Mouse (Mus musculus) mouse trophoblast stem cell (cell line): ENCODE measurements around the gene Armh3.

Source experiments
- in situ Hi-C, 2 experiments: fragments of 300-500 bp; cut with MseI, MboI; formaldehyde crosslinking; loops; 2 replicates in 1 of 2; 3 replicates in 1 of 2; pipeline ENCODE4 v1.15.1; 2025

Armh3 gene

DNA sequence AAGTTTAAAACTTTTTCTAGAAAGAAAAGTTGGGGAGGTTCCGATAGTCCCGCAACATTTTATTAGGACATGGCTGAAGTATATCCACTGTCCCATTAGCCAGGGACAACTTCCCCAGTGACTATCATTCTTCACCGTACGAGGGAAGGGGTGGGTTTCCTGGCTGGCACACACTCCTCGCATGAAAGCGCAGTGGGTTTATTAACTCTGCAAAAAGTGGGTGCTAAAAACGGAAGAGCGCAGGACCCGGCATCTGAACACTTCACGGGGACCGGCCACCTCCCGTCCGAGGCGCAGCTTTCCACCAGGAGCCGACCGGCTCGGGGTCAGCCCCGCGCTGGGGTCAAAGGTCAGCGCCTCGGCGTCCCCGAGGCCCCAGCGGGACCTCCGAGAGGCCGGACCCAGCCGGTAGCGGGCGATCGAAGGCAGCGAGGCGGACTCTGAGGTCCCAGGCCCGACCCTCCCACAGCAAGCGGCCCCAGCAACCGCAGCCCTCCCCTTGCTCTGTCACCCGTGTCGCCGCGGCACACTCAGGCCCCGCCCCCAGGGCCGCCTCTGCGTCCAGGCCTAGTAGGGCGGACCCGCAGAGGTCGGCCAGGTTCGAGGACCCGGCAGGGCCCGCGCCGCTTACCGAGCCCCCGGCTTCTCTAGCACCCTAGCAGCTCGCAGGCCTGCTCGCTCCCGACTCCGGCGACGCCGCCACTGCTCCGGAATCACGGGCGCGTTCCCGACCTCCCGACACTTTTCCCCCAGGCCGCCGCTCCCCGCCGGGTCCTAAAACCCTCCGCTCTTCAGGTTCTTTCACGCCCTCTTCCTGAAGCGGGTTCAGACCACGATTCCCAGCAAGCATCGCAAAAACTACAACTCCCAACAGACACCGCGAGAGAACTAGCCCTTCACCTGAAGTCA, at the start of gene Armh3:
Gene Armh3, minus strand, starts transcription at position 704 of the 909 bp plus-strand sequence.
- in situ Hi-C loops: no loop called here

GRCm38 (mm10) chr19:46047426-46047825, 49.1 kb upstream of the Armh3 start:
- in situ Hi-C loops: no loop called here

GRCm38 (mm10) chr19:46046621-46047025, 48.3 kb upstream of the Armh3 start:
- in situ Hi-C loops: no loop called here

GRCm38 (mm10) chr19:46045696-46046311, 47.5 kb upstream of the Armh3 start:
- in situ Hi-C loops: no loop called here

GRCm38 (mm10) chr19:46044993-46045695, 46.9 kb upstream of the Armh3 start, which contains the start of gene Ldb1:
Gene Ldb1, minus strand, starts transcription at chr19:46045214.
- in situ Hi-C loops: no loop called here

DNA sequence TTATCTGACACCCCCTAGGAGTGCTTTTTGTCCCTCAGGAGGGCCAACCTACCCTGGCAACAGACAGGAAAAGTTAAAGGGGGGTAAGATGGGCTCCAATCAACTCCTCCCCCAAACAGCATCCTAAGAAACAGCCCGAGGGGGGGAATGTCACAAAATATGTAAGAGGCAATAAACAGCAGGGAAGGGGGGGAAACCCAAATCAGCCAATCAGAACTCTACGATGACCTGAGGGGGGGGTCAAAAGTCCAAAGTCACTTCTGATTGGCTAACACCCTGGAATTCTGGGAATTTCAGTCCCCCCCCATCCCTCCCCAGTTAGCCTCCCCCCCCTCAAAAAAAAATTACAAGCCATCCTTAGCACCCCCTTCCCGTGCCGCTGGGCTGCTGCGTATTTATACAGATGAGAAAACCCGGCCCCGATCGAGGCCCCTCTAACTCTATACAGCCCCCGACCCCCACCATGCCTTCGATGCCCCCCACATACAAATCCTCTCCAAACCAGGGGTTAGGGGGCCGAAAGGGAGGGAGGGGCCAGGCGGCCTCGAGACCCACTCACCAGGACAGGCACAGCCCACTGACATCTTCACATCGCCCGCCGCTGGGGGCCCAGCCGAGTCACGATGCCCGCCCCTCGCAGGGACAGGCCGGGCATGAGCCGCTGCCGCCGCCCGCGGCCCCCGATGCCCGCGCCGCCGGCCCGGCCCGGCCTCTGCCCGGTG, 46.1 kb upstream of the Armh3 start, which contains the start of gene Pprc1:
Gene Pprc1, plus strand, starts transcription at position 616 of the 722 bp plus-strand sequence.
- in situ Hi-C loops: no loop called here

- in situ Hi-C loops: no loop called here
These were observed 45.1 kb upstream of the Armh3 start for GRCm38 (mm10) chr19:46043380-46043779.

- in situ Hi-C loops: no loop called here
These were observed 44.3 kb upstream of the Armh3 start for GRCm38 (mm10) chr19:46042476-46043011.

DNA sequence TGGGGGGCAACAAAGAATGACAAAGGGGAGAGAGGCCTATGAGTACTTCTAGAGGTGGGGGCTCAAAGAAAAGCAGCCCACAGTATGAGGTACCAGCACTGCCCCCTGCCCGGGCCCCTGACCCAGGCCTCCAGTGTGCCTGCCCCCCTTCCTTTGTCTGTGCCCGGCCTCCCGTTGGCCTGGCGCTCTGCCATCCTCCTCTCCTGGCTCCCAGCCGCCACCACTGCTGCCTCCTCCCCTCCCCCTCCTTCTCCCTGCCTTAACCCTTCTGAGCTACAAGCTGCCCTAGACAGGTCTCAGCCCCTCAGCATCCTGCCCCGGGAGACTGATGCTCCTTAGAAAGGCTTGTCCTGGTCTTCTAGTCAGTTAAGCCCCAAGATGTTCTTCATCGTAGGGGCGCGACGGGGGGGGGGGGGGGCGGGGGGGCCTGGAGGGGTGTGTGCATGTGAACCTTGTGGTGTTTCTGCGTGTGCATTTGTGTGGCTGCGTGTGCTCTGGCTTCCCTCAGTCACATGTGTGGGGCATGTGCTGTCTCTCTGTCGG, 43.7 kb upstream of the Armh3 start:
- in situ Hi-C loops: no loop called here

DNA sequence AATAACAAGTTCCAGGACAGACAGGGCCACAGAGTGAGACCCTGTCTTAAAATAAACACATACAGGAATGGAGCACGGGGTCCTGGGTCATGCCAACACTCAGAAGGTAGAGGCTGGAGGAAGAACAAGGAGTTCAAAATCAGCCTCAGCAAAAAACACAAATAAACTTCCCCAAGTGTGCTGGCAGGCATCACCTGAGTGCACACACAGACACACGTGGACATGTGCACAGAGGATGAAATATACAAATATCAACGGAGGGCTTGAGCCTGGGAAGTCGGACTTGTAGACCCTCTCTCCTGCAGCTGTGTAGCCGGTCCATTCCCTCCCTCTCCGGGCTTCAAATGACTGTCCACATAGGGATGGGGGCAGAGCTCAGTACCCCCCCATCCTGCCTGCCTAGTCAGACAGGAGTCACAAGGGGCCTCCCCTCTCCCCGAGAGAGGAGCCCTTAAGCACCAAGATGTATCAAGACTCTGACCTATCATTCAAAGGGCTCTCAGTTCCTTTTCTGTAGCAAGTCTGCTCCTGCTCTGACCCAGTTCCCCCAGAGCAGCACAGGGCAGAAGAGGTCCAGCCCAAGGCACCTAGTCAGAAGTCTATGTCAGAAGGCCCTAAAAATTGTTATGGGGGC, 43.1 kb upstream of the Armh3 start:
- in situ Hi-C loops: no loop called here

GRCm38 (mm10) chr19:46040149-46040902, 42.0 kb upstream of the Armh3 start:
- in situ Hi-C loops: no loop called here

DNA sequence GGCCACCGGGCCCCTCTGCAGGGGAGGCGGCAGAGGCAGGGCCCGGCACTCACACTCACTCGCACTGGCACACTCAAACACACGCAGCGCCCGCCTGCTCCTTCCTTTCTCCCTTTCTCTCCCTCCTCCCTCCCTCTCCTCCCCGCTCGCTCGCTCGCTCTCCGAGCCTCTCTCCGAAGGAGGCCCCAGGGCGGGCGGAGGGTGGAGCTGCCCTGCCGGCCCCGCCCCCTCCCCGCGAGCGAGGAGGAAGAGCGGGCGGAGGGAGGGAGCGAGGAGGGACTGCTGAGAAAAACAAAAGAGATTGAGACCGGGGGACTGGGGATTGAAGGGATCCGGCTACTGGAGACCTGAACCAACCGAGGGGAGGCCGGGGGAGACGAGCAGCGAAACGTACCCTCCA, 41.2 kb upstream of the Armh3 start:
- in situ Hi-C loops: no loop called here

GRCm38 (mm10) chr19:46038851-46039260, 40.6 kb upstream of the Armh3 start:
- in situ Hi-C loops: no loop called here

DNA sequence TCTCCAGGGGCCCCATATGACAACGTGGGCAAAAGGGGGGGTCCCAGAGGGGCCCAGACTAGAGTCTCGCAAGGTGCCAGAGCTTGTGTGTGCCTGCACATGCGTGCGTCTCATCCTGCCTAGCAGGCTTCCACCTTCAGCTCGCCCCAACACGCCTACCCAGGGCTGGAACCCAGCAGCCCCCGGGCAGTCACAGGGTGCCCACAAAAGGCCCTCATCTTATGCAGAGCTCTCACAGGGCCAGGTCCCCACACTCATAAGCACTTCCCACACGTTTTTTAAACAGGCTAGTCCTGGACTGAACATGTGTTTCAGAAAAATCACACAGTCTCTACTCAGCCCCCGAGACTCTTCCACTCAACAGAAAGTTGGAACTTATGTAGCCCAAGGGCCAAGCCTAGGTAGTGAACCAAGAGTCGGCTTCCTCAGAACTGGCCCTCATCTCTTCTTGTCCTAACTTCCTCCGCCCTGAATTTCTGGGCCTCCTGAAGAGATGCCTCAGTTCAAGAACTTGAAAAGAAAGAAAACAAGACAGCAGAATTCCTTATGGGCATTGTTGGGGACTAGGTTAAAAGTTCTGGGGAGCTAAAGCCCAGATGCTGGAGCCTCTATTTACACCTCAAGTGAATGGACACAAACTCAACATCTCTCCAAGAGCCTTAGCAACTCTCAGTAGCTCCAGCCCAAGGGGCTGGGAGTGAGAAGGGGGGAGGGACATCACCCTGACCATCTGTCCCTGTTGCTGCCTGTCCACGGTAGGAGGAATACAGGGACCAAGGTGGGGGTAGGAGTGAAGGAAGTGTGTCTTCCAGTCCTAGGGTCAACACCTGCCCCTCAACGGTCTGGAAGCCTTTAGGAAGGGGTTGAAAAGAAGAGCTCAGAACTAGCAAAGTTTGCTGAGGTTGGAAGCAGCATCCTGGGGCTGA, 39.9 kb upstream of the Armh3 start:
- in situ Hi-C loops: no loop called here

DNA sequence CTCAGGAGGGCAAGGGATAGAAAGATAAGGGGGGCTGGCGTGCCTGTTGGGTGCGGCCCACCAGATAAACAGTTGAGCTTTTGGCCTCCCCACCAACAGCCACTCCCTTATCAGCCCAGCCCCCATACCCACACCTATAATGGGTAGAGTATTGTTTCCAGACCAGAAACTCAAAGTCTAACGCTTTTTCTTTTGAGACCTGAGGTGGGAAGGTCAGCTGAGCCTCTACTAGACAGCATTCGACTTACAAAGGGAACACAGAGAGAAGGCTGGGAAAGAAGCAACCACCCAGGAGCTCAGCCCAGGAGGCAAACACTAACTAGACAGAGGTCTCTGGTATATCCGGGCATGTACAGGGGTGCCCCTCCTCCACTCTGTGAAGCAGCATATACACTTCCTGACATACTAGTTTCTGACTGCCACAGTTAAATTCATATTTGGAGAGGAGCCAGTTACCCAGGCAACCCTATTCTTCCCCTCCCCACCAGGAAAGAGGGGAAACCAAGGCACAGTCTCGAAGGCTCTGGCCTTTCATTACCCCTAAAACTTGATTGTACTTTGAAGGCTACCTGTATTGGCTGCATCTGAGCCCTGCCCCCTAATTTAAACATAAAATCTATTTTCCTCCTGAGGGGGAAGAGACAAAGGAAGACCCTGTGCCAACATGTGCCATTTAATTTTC, 39.1 kb upstream of the Armh3 start:
- in situ Hi-C loops: no loop called here

DNA sequence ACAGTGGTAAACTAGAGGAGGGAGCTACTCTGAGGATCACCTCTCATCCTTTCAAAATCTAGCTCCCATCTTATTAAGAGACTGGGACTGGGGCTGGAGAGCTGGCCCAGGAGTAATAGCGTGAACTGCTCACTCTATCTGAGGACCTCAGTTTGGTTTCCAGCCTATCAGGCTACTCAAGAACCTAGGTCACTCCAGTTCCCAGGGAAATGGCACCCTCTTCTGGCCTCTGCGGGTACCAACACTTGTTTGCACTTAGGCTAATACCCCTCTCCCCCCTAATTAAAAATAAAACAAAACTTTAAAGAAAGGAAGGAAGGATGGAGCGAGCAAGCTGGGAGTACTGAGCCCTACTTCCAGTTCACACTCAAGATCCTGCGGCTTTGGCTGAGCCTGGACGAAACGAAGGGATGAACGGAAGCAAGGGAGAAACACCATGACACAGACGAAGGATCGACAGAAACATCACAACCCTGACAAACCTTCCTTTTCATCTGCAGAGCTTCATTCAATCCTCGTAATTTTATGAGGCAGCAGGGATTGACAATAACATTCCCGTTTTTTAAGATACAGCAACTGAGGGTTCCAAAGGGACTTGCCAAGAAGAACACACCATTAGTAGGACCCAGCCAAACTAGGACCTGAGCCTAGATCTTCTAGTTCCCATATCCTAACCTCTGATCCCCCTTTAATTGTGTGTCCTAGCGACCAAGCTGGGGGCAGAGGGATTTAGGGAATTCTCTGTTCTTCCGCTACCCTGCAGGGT, 38.4 kb upstream of the Armh3 start:
- in situ Hi-C loops: no loop called here

DNA sequence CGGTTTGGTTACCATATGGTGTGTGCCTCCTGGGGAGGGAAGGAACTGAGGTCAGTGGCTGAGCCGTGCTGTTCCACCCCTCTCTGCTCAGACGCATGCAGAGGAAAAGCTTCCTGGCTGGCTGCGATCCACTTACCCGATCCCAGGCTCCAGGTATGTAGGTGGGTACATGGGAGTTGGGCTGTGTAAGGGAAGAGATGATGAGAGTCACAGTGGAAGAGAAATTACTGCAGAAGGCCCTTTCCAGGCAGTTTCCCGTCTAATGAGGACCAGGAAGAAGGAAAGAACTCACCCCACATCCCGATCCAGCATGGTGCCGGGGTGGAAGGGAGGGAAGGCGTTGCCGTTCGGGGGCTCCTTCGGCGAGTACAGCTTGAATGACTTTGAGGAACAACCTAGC, 37.7 kb upstream of the Armh3 start:
- in situ Hi-C loops: no loop called here
